Mouse (Mus musculus): Measurements from ENCODE around the gene Coro7.

- TF ChIP-seq CTCF (IDR thresholded peaks at IDR 0.05; ENCODE audit: borderline replicate concordance, extremely low read depth, insufficient read depth, insufficient read length) (no peak), POLR2A (IDR thresholded peaks at IDR 0.05; ENCODE audit: borderline replicate concordance, extremely low read depth, insufficient read depth, insufficient read length, poor library complexity, severe bottlenecking) (peak; percentile 77)
These were observed 85.4 kb downstream of the Coro7 start, which contains the start of gene Glis2 for GRCm38 (mm10) chr16:4593971-4594813.

All from brain, embryonic 14.5 days (tissue).